Mouse (Mus musculus): ENCODE measurements around the gene Gm6169. TPM values are rescaled to one million over a fixed set of nuclear protein-coding genes. Genes with fewer than 3 reads are reported as not detected.
"Not testable (repeated sequence)": the region's sequence is repeated elsewhere in the genome, so short reads cannot be mapped to it uniquely, and the experiment has no call there.

The Gm6169 gene
- 60.8 and 160 TPM in 2 replicates for polyA plus RNA-seq (2011; ENCODE audit: insufficient read depth, insufficient read length, low replicate concordance, missing spikeins)

- TF ChIP-seq POLR2A (IDR thresholded peaks at IDR 0.05; ENCODE audit: borderline replicate concordance, control insufficient read depth, low read depth, low read length): no peak
- TF ChIP-seq CTCF (IDR thresholded peaks at IDR 0.05; ENCODE audit: control insufficient read depth, insufficient read depth, low read length): no peak
- Histone ChIP-seq H3K27ac (ENCODE audit: control insufficient read depth, insufficient read depth, low read depth, low read length, poor library complexity) (no peak within 1 kb of the TSS), H3K4me3 (replicated peaks; ENCODE audit: control insufficient read depth, low read depth, low read length) (no peak within 1 kb of the TSS), H3K4me1 (ENCODE audit: control insufficient read depth, insufficient read depth, low read length) (no peaks in the 10 kb centered on the region; the same call in 1 of the 2 replicates)
- 61% methylated on average over 22 of the region's 22 CpGs for WGBS
These were observed at the start of gene Gm6169 for GRCm38 (mm10) chr13:97099187-97099852. Gene Gm6169 (minus strand): TSS chr13:97099237.

GRCm38 (mm10) chr13:97145834-97146233 lies 46.8 kb upstream of the Gm6169 start:
- H3K4me3 ChIP-seq (replicated peaks; ENCODE audit: control insufficient read depth, low read depth, low read length): no peak overlapping the region
- H3K4me1 ChIP-seq (ENCODE audit: control insufficient read depth, insufficient read depth, low read length): no peaks in the 10 kb centered on the region
- WGBS: 56% methylated on average over 4 of the region's 4 CpGs
- TF ChIP-seq CTCF (IDR thresholded peaks at IDR 0.05; ENCODE audit: control insufficient read depth, insufficient read depth, low read length): peak; percentile 42
- no peak for TF ChIP-seq POLR2A (IDR thresholded peaks at IDR 0.05; ENCODE audit: borderline replicate concordance, control insufficient read depth, low read depth, low read length)
- no peak overlapping the region for H3K27ac ChIP-seq (ENCODE audit: control insufficient read depth, insufficient read depth, low read depth, low read length, poor library complexity)

- no peaks in the 10 kb centered on the region for H3K4me1 ChIP-seq (ENCODE audit: control insufficient read depth, insufficient read depth, low read length)
- TF ChIP-seq POLR2A (IDR thresholded peaks at IDR 0.05; ENCODE audit: borderline replicate concordance, control insufficient read depth, low read depth, low read length) (no peak), CTCF (IDR thresholded peaks at IDR 0.05; ENCODE audit: control insufficient read depth, insufficient read depth, low read length) (no peak)
- 84% methylated on average over 7 of the region's 7 CpGs for WGBS
- no peak overlapping the region for H3K27ac ChIP-seq (ENCODE audit: control insufficient read depth, insufficient read depth, low read depth, low read length, poor library complexity)
- no peak overlapping the region for H3K4me3 ChIP-seq (replicated peaks; ENCODE audit: control insufficient read depth, low read depth, low read length)
These were observed 43.3 kb upstream of the Gm6169 start for GRCm38 (mm10) chr13:97142321-97142720.

- WGBS: 28% methylated on average over 8 of the region's 8 CpGs
- H3K27ac ChIP-seq (ENCODE audit: control insufficient read depth, insufficient read depth, low read depth, low read length, poor library complexity); H3K4me1 ChIP-seq (ENCODE audit: control insufficient read depth, insufficient read depth, low read length): not testable (repeated sequence)
- H3K4me3 ChIP-seq (replicated peaks; ENCODE audit: control insufficient read depth, low read depth, low read length): peak overlapping the region; percentile 83
These were observed 39.4 kb upstream of the Gm6169 start for GRCm38 (mm10) chr13:97138404-97138931.

GRCm38 (mm10) chr13:97137466-97138400 lies 38.7 kb upstream of the Gm6169 start, which contains the start of the genes Gfm2 and Nsa2:
Gene Gfm2 (plus strand): TSS chr13:97137937.
Gene Nsa2 (minus strand): TSS chr13:97137937.
- H3K4me3 ChIP-seq (replicated peaks; ENCODE audit: control insufficient read depth, low read depth, low read length): peak within 1 kb of the TSS; percentile 83
- no peaks in the 10 kb centered on the region for H3K4me1 ChIP-seq (ENCODE audit: control insufficient read depth, insufficient read depth, low read length)
- WGBS: under 1% methylated on average over 57 of the region's 57 CpGs
- TF ChIP-seq POLR2A (IDR thresholded peaks at IDR 0.05; ENCODE audit: borderline replicate concordance, control insufficient read depth, low read depth, low read length) (peak; percentile 17; the same call in 1 of the 2 replicates), CTCF (IDR thresholded peaks at IDR 0.05; ENCODE audit: control insufficient read depth, insufficient read depth, low read length) (no peak)
- H3K27ac ChIP-seq (ENCODE audit: control insufficient read depth, insufficient read depth, low read depth, low read length, poor library complexity): peak within 1 kb of the TSS; percentile 89

GRCm38 (mm10) chr13:97130413-97130812 lies 31.4 kb upstream of the Gm6169 start:
- not testable (repeated sequence) for H3K27ac ChIP-seq (ENCODE audit: control insufficient read depth, insufficient read depth, low read depth, low read length, poor library complexity); H3K4me1 ChIP-seq (ENCODE audit: control insufficient read depth, insufficient read depth, low read length); H3K4me3 ChIP-seq (replicated peaks; ENCODE audit: control insufficient read depth, low read depth, low read length)
- WGBS: no CpG with 5 or more reads among the region's 2 CpGs

- H3K27ac ChIP-seq (ENCODE audit: control insufficient read depth, insufficient read depth, low read depth, low read length, poor library complexity): not testable (repeated sequence)
- 80% methylated on average over 4 of the region's 4 CpGs for WGBS
These were observed 30.6 kb upstream of the Gm6169 start for GRCm38 (mm10) chr13:97129654-97130053.

GRCm38 (mm10) chr13:97121341-97121740 lies 22.3 kb upstream of the Gm6169 start:
- no peak overlapping the region for H3K4me3 ChIP-seq (replicated peaks; ENCODE audit: control insufficient read depth, low read depth, low read length)

More at GRCm38 (mm10) chr13:97129654-97130053, 30.6 kb upstream of the Gm6169 start:
- not testable (repeated sequence) for H3K4me3 ChIP-seq (replicated peaks; ENCODE audit: control insufficient read depth, low read depth, low read length); H3K4me1 ChIP-seq (ENCODE audit: control insufficient read depth, insufficient read depth, low read length)

More at GRCm38 (mm10) chr13:97121341-97121740, 22.3 kb upstream of the Gm6169 start:
- TF ChIP-seq CTCF (IDR thresholded peaks at IDR 0.05; ENCODE audit: control insufficient read depth, insufficient read depth, low read length): no peak
- TF ChIP-seq POLR2A (IDR thresholded peaks at IDR 0.05; ENCODE audit: borderline replicate concordance, control insufficient read depth, low read depth, low read length): no peak
- Histone ChIP-seq H3K27ac (ENCODE audit: control insufficient read depth, insufficient read depth, low read depth, low read length, poor library complexity) (no peak overlapping the region), H3K4me1 (ENCODE audit: control insufficient read depth, insufficient read depth, low read length) (no peaks in the 10 kb centered on the region)
- 60% methylated on average over 3 of the region's 3 CpGs for WGBS
